22 mouse cellular contexts compared by ENCODE assay signal in the genomic region with DNA sequence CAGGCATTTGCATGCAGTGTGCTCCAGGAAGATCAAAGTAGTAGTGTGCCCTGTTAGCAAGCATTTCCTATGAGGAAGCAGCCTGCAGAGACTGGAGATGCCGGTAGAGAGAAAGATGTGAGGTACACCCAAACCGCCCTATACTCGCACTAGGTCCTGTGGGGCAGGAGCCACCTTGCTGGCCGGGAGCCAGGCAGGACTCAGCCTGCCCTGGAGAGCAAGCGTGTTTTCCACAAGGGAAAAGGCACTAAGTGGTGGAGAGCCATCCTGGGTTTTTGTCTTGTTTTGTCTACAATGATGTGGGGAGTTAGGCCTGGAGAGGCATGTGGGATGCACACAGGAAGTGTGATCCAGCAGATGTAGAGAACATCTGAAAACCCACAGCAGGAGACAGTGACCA. TPM values are rescaled to one million over a fixed set of nuclear protein-coding genes. Genes with fewer than 3 reads are reported as not detected.
DNase-seq lines count a peak whose midpoint lies in the region; ATAC-seq and TF ChIP-seq lines count a peak whose summit lies in the region.
"Had no signal": no experiment of that assay in that cellular context is flagged by ENCODE, and none has a peak within 500 bp of the region (broad histone marks: within the 10 kb centered on the region; RNA-seq: fewer than 3 reads in every experiment).

No protein-coding gene starts in this region.

- H3K4me1 ChIP-seq in kidney, adult 2 months (ENCODE audit: control insufficient read depth, insufficient read depth, low read length) = no peaks in the 10 kb centered on the region
- H3K4me1 ChIP-seq in liver, embryonic 11.5 days (replicated peaks; ENCODE audit: control insufficient read depth, insufficient read depth, low read length) = no peaks in the 10 kb centered on the region
- H3K4me1 ChIP-seq: lung, embryonic 15.5 days; midbrain, embryonic 12.5 days had no signal

- no peak overlapping the region for H3K4me2 ChIP-seq in liver, embryonic 11.5 days
- H3K4me2 ChIP-seq: embryonic facial prominence, embryonic 13.5 days; hindbrain, embryonic 13.5 days; intestine, embryonic 15.5 days; kidney, embryonic 15.5 days; limb, embryonic 13.5 days; lung, embryonic 15.5 days; midbrain, embryonic 12.5 days had no signal

- TF ChIP-seq POLR2A in kidney, adult 2 months (IDR thresholded peaks at IDR 0.05; ENCODE audit: low read depth, low read length) = no peak

- peak; percentile 39 for DNase-seq in cerebellum, adult 11 months
- no peak for DNase-seq in cerebellum, postnatal 4 days (ENCODE audit: low spot score in 2 of 2)
- peak; percentile 17 for DNase-seq in kidney, adult 2 months
- DNase-seq in kidney, adult 9 months = no peak
- DNase-seq in testis, postnatal 10 days (ENCODE audit: low spot score) = peak; percentile 60
- DNase-seq in testis, postnatal 14 days (ENCODE audit: low spot score) = no peak
- no peak for DNase-seq in liver, embryonic 11.5 days (ENCODE audit: low spot score)
- DNase-seq in frontal cortex, postnatal 10 days (ENCODE audit: low spot score in 2 of 2) = no peak
- DNase-seq: gastrocnemius, postnatal 25 days; kidney, postnatal 4 days; lung, postnatal 4 days; right cerebral cortex, adult 18-20 months; thymus, adult 2 months had no signal

- H3K9me3 ChIP-seq in liver, embryonic 11.5 days (ENCODE audit: control insufficient read depth, low read length) = no peaks in the 10 kb centered on the region
- H3K9me3 ChIP-seq: embryonic facial prominence, embryonic 13.5 days; hindbrain, embryonic 13.5 days; intestine, embryonic 15.5 days; kidney, embryonic 15.5 days; limb, embryonic 13.5 days; lung, embryonic 15.5 days; midbrain, embryonic 12.5 days had no signal

- WGBS in kidney, adult 2 months = 76% methylated on average over 5 of the region's 5 CpGs
- 84% methylated on average over 5 of the region's 5 CpGs for WGBS in liver, embryonic 11.5 days

- no peak overlapping the region for H3K27ac ChIP-seq in kidney, adult 2 months (ENCODE audit: insufficient read depth, low read depth, low read length)
- no peak overlapping the region for H3K27ac ChIP-seq in liver, embryonic 11.5 days (ENCODE audit: low read depth, low read length)
- H3K27ac ChIP-seq: embryonic facial prominence, embryonic 13.5 days; heart, embryonic 10.5 days; hindbrain, embryonic 13.5 days; intestine, embryonic 15.5 days; kidney, embryonic 15.5 days; limb, embryonic 13.5 days; liver, embryonic 14.5 days; lung, embryonic 15.5 days; midbrain, embryonic 12.5 days had no signal

- H3K36me3 ChIP-seq in kidney, adult 2 months (ENCODE audit: control insufficient read depth, insufficient read depth, low read length) = no peaks in the 10 kb centered on the region
- no peaks in the 10 kb centered on the region for H3K36me3 ChIP-seq in liver, embryonic 11.5 days (ENCODE audit: control insufficient read depth, insufficient read depth, low read length)
- H3K36me3 ChIP-seq: intestine, embryonic 15.5 days; lung, embryonic 15.5 days had no signal

- TF ChIP-seq CTCF in kidney, adult 2 months (conservative IDR thresholded peaks at IDR 0.05; ENCODE audit: insufficient read depth, insufficient read length, low read depth, low read length) = no peak

- no peak for ATAC-seq in liver, embryonic 11.5 days (replicated peaks; ENCODE audit: low FRiP score)
- ATAC-seq: intestine, embryonic 15.5 days had no signal

- H3K4me3 ChIP-seq in kidney, adult 2 months (ENCODE audit: insufficient read depth, low read depth, low read length) = no peak overlapping the region
- no peak overlapping the region for H3K4me3 ChIP-seq in liver, embryonic 11.5 days (ENCODE audit: low read depth, low read length)
- H3K4me3 ChIP-seq: embryonic facial prominence, embryonic 13.5 days; heart, embryonic 10.5 days; hindbrain, embryonic 13.5 days; intestine, embryonic 15.5 days; kidney, embryonic 15.5 days; limb, embryonic 13.5 days; lung, embryonic 15.5 days; midbrain, embryonic 12.5 days had no signal

- no peak overlapping the region for H3K9ac ChIP-seq in liver, embryonic 11.5 days (ENCODE audit: low read depth, low read length)
- H3K9ac ChIP-seq: embryonic facial prominence, embryonic 13.5 days; hindbrain, embryonic 13.5 days; intestine, embryonic 15.5 days; kidney, embryonic 15.5 days; limb, embryonic 13.5 days; liver, embryonic 14.5 days; lung, embryonic 15.5 days; midbrain, embryonic 12.5 days had no signal

- no peaks in the 10 kb centered on the region for H3K27me3 ChIP-seq in kidney, adult 2 months (replicated peaks; ENCODE audit: control insufficient read depth, insufficient read depth, low read length)
- no peaks in the 10 kb centered on the region for H3K27me3 ChIP-seq in liver, embryonic 11.5 days (replicated peaks; ENCODE audit: control insufficient read depth, insufficient read depth, low read length)
- H3K27me3 ChIP-seq: embryonic facial prominence, embryonic 13.5 days; hindbrain, embryonic 13.5 days; intestine, embryonic 15.5 days; kidney, embryonic 15.5 days; limb, embryonic 13.5 days; lung, embryonic 15.5 days; midbrain, embryonic 12.5 days had no signal

RNA-seq across cellular contexts. Expression of a gene that starts 57.2 kb away (rescaled TPM):
- polyA plus RNA-seq in kidney, adult 2 months (2012; rRNA removed) = 25.9 and 28.7 TPM in 2 replicates
- 14.8 and 16.2 TPM in 2 replicates for polyA plus RNA-seq in liver, embryonic 11.5 days (2014; fragmentation: Nextera tagmentation; extraction: Ambion mirVana)

Comparison
In these comparisons a context has a peak if more than half of its experiments do, and no peak if none do; other contexts are left out.
1. DNase-seq: peak in cerebellum, adult 11 months (single experiment), kidney, adult 2 months (single experiment) and testis, postnatal 10 days (single experiment); none in cerebellum, postnatal 4 days (0 of 2), kidney, adult 9 months (single experiment), testis, postnatal 14 days (single experiment), liver, embryonic 11.5 days (single experiment) and frontal cortex, postnatal 10 days (0 of 2).